Mouse (Mus musculus) liver, embryonic 13.5 days (tissue): ENCODE data around the gene Mfsd10. TPM values are rescaled to one million over a fixed set of nuclear protein-coding genes. Genes with fewer than 3 reads are reported as not detected.
"Not testable (repeated sequence)": the region's sequence is repeated elsewhere in the genome, so short reads cannot be mapped to it uniquely, and the experiment has no call there.

Experiments used
- ATAC-seq: fragments of 200-750 bp; cut with Nextera tagmentation; 2 replicates; pipeline ENCODE4 v1.8.0; 2017; ENCODE audit warnings: low read depth, mild to moderate bottlenecking, moderate number of reproducible peaks, moderate library complexity
- DNase-seq: peaks from one replicate; pipeline ENCODE4 v3.0.0; 2022
- H3K27ac ChIP-seq: fragments of 300-500 bp; sonication (generic); 2 replicates; pipeline ENCODE4 v1.5.1; 2015; ENCODE audit warnings: moderate library complexity, mild to moderate bottlenecking, inconsistent platforms
- H3K27me3 ChIP-seq: fragments of 300-500 bp; sonication (generic); 2 replicates; pipeline ENCODE4 v1.6.1; 2015; ENCODE audit warnings: mild to moderate bottlenecking, inconsistent platforms
- H3K36me3 ChIP-seq: fragments of 300-500 bp; sonication (generic); 2 replicates; pipeline ENCODE4 v1.6.1; 2015; ENCODE audit warnings: mild to moderate bottlenecking, inconsistent platforms
- H3K4me1 ChIP-seq: fragments of 300-500 bp; sonication (generic); replicated peaks from 2 replicates; pipeline ENCODE4 v1.6.1; 2015; ENCODE audit warnings: inconsistent platforms
- H3K4me2 ChIP-seq: fragments of 300-500 bp; sonication (generic); 2 replicates; pipeline ENCODE4 v1.6.1; 2015; ENCODE audit warnings: inconsistent platforms, mild to moderate bottlenecking, moderate library complexity
- H3K4me3 ChIP-seq: fragments of 300-500 bp; sonication (generic); replicated peaks from 2 replicates; pipeline ENCODE4 v1.5.1; 2015; ENCODE audit warnings: mild to moderate bottlenecking, inconsistent platforms
- H3K9ac ChIP-seq: fragments of 300-500 bp; sonication (generic); 2 replicates; pipeline ENCODE4 v1.6.1; 2015; ENCODE audit warnings: mild to moderate bottlenecking, inconsistent platforms
- H3K9me3 ChIP-seq: fragments of 300-500 bp; sonication (generic); replicated peaks from 2 replicates; pipeline ENCODE4 v1.6.1; 2016; ENCODE audit warnings: inconsistent platforms
- WGBS: fragments of 180-500 bp; shearing (Covaris S2); methylation state at CpG from one replicate; pipeline ENCODE4 v1.1.7; 2015; ENCODE audit not compliant: insufficient replicate concordance; 5-methylcytosine and 5-hydroxymethylcytosine counted together
- polyA plus RNA-seq: library from polyadenylated mRNA; unstranded; fragments of >200 nt; fragmentation: Nextera tagmentation; extraction: Ambion mirVana; gene quantifications from 2 replicates; pipeline ENCODE4 v1.2.1, GENCODE M21; 2015

The Mfsd10 gene
- polyA plus RNA-seq, 1 experiment from 2014 or later: 65.9 TPM

GRCm38 (mm10) chr5:34604576-34604975 is 32.4 kb downstream of the Mfsd10 start:
- WGBS: 66% methylated on average over 5 of the region's 5 CpGs
- H3K36me3 ChIP-seq: peaks cover 91% of the 10 kb centered on the region

GRCm38 (mm10) chr5:34593202-34593727 is 43.7 kb downstream of the Mfsd10 start:
- ATAC-seq: no peak
- WGBS: 92% methylated on average over 9 of the region's 9 CpGs
- H3K9ac ChIP-seq: no peak overlapping the region
- no peak overlapping the region for H3K4me3 ChIP-seq
- H3K27ac ChIP-seq: no peak overlapping the region
- peaks cover 48% of the 10 kb centered on the region for H3K36me3 ChIP-seq
- no peak for DNase-seq
- no peak overlapping the region for H3K4me2 ChIP-seq
- no peaks in the 10 kb centered on the region for H3K27me3 ChIP-seq
- peaks cover 39% of the 10 kb centered on the region for H3K4me1 ChIP-seq
- no peaks in the 10 kb centered on the region for H3K9me3 ChIP-seq

More at GRCm38 (mm10) chr5:34604576-34604975, 32.4 kb downstream of the Mfsd10 start:
- H3K27me3 ChIP-seq: no peaks in the 10 kb centered on the region
- ATAC-seq (no peak), DNase-seq (no peak)
- no peak overlapping the region for H3K9ac ChIP-seq
- H3K9me3 ChIP-seq: no peaks in the 10 kb centered on the region
- no peak overlapping the region for H3K27ac ChIP-seq
- no peak overlapping the region for H3K4me3 ChIP-seq
- no peaks in the 10 kb centered on the region for H3K4me1 ChIP-seq
- no peak overlapping the region for H3K4me2 ChIP-seq

- Histone ChIP-seq H3K4me3 (no peak overlapping the region), H3K27ac (no peak overlapping the region), H3K27me3 (no peaks in the 10 kb centered on the region), H3K4me1 (peaks cover 45% of the 10 kb centered on the region), H3K4me2 (no peak overlapping the region), H3K9ac (no peak overlapping the region), H3K9me3 (no peaks in the 10 kb centered on the region), H3K36me3 (peaks cover 48% of the 10 kb centered on the region)
- ATAC-seq (no peak), DNase-seq (no peak)
- WGBS: 93% methylated on average over 6 of the region's 6 CpGs
Measured at GRCm38 (mm10) chr5:34592666-34593065, 44.3 kb downstream of the Mfsd10 start.

DNA sequence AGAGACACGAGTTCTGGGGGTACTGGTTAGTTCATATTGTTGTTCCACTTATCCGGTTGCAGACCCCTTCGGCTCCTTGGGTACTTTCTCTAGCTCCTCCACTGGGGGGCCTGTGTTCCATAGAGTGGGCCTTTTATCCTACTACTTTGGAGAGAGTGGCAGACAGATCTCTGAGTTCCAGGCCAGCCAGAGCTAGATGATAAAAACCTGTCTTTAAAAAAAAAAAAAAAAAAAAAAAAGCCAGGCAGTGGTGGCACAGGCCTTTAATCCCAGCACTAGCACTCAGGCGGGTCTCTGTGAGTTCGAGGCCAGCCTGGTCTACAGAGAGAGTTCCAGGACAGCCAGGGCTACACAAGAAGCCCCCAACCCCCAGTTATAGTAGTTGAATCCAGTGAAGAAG is 44.8 kb downstream of the Mfsd10 start:
- not testable (repeated sequence) for H3K27ac ChIP-seq, H3K9me3 ChIP-seq, DNase-seq, H3K4me2 ChIP-seq, H3K27me3 ChIP-seq, ATAC-seq, H3K4me3 ChIP-seq, H3K9ac ChIP-seq
- WGBS: 82% methylated on average over 5 of the region's 5 CpGs
- Histone ChIP-seq H3K4me1 (peaks cover 45% of the 10 kb centered on the region), H3K36me3 (peaks cover 43% of the 10 kb centered on the region)

DNA sequence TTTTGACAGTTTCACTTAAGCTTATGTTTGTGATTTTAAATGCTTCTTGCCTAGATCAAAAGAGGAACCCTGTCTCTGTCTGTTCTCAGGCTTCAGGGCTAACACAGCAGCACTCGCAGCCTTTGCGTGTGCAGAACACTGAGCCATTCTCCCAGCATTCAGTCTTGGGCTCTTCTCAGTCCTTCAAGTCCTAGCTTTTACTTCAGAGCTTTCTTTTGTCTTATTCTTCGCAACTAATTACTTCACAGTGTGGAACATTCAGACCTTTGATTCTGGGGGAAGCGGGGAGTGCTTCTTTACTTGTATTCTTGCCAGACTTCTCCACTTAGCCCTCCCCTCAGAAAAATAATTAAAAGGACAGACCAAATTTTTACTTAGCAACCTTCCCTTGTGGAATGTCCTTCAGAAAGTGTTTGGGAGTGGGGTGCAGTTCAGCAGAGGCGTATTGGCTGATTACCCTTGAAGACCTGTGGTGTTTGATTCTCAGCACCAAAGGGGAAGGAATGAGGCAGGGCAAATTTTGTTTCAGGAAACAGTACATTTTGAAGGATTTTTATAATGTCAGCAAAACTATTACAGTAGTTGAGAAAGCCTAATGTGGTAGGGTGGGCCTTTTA is 45.5 kb downstream of the Mfsd10 start:
- Histone ChIP-seq H3K36me3 (peaks cover 42% of the 10 kb centered on the region), H3K27ac (no peak overlapping the region), H3K4me3 (no peak overlapping the region), H3K9ac (no peak overlapping the region), H3K27me3 (no peaks in the 10 kb centered on the region), H3K4me1 (peaks cover 46% of the 10 kb centered on the region), H3K4me2 (no peak overlapping the region), H3K9me3 (no peaks in the 10 kb centered on the region)
- WGBS: 88% methylated on average over 5 of the region's 5 CpGs
- ATAC-seq: no peak
- DNase-seq: no peak

- Histone ChIP-seq H3K4me2 (no peak overlapping the region), H3K27ac (no peak overlapping the region; the same call in 1 of the 2 replicates), H3K4me1 (peaks cover 51% of the 10 kb centered on the region), H3K9me3 (no peaks in the 10 kb centered on the region), H3K36me3 (peaks cover 43% of the 10 kb centered on the region), H3K9ac (no peak overlapping the region), H3K27me3 (no peaks in the 10 kb centered on the region), H3K4me3 (no peak overlapping the region)
- ATAC-seq (no peak), DNase-seq (no peak)
- 84% methylated on average over 4 of the region's 4 CpGs for WGBS
Measured at GRCm38 (mm10) chr5:34590702-34591101, 46.3 kb downstream of the Mfsd10 start.

DNA sequence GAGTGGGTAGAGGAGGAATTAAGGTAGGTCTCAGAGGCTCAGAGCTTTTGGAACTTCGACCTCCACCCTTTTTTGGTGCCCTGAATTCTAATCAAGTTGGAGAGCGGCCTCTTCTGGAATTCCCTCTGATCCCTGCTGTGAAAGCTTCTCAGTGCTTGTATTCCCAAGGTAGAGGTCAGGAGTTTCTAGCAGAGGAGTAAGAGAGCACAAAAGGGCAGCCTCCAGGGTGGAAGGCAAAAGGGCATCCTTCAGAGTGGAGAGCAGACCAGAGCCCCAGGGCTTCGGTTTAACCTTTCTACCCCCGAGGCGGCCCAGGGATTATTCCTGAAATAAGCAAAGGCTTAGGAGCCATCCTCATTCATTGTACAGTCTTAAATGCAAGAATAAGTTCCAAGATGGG is 47.0 kb downstream of the Mfsd10 start:
- no peak overlapping the region for H3K9ac ChIP-seq
- WGBS: 69% methylated on average over 5 of the region's 5 CpGs
- no peak overlapping the region for H3K4me2 ChIP-seq
- DNase-seq: no peak
- no peak overlapping the region for H3K4me3 ChIP-seq
- peak overlapping the region; percentile 45 for H3K27ac ChIP-seq
- peaks cover 53% of the 10 kb centered on the region for H3K4me1 ChIP-seq
- H3K27me3 ChIP-seq: no peaks in the 10 kb centered on the region
- H3K9me3 ChIP-seq: no peaks in the 10 kb centered on the region
- no peak for ATAC-seq
- H3K36me3 ChIP-seq: peaks cover 43% of the 10 kb centered on the region

DNA sequence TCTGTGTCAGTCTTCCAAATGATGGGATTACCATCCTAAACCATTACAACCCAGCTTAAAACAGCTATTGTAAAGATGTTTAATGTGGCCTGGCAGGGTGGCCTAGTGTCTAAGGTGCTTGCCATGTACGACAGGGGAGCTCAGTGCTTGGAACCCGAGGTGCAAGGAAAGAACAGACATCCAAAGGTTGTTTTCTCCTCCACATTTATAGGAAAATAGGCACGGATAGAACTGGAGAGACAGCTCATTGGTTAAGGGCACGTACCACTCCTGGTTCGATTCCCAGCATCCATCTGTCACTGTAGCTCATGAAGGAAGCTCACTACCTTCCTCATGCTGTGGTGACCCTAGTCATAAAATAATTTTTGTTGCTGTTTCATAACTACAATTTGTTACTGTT is 49.1 kb downstream of the Mfsd10 start:
- H3K27ac ChIP-seq: no peak overlapping the region; the same call in 1 of the 2 replicates
- 87% methylated on average over 5 of the region's 5 CpGs for WGBS
- H3K9me3 ChIP-seq: no peaks in the 10 kb centered on the region
- H3K4me3 ChIP-seq: no peak overlapping the region
- H3K4me2 ChIP-seq: no peak overlapping the region
- H3K36me3 ChIP-seq: peaks cover 35% of the 10 kb centered on the region
- H3K27me3 ChIP-seq: no peaks in the 10 kb centered on the region
- H3K4me1 ChIP-seq: peaks cover 64% of the 10 kb centered on the region
- ATAC-seq (no peak), DNase-seq (no peak)
- no peak overlapping the region for H3K9ac ChIP-seq

- Histone ChIP-seq H3K9ac (no peak overlapping the region), H3K4me1 (peaks cover 79% of the 10 kb centered on the region), H3K27ac (peak overlapping the region; percentile 35; the same call in 1 of the 2 replicates), H3K9me3 (no peaks in the 10 kb centered on the region), H3K27me3 (no peaks in the 10 kb centered on the region), H3K36me3 (peaks cover 28% of the 10 kb centered on the region), H3K4me3 (no peak overlapping the region), H3K4me2 (no peak overlapping the region)
- DNase-seq (no peak), ATAC-seq (no peak)
- WGBS: 79% methylated on average over 5 of the region's 5 CpGs
Measured at GRCm38 (mm10) chr5:34585216-34585615, 51.8 kb downstream of the Mfsd10 start.

Other genes starting within 250 kb of the Mfsd10 start
- 5.4 and 6.6 TPM in 2 replicates for gene Tnip2, start 123.2 kb downstream of the Mfsd10 start, polyA plus RNA-seq
- gene Sh3bp2, start 111.4 kb downstream of the Mfsd10 start, polyA plus RNA-seq: 2.4 and 4.4 TPM in 2 replicates
- gene Add1, start 63.5 kb downstream of the Mfsd10 start, polyA plus RNA-seq: 124 and 133 TPM in 2 replicates
- 19.8 and 24.2 TPM in 2 replicates for gene Nop14, start 22.9 kb upstream of the Mfsd10 start, polyA plus RNA-seq
- gene Grk4, start 23.2 kb upstream of the Mfsd10 start, polyA plus RNA-seq: 0.42 and 0.67 TPM in 2 replicates
- gene Htt, start 124.5 kb upstream of the Mfsd10 start, polyA plus RNA-seq: 4.8 and 4.9 TPM in 2 replicates